Mouse (Mus musculus): ENCODE results near the gene Pyy.
A peak's percentile ranks its signal among the peaks of the same experiment; 100 is the strongest.

The Pyy gene

GRCm38 (mm10) chr11:102107732-102108131 lies at the start of gene Pyy:
Gene Pyy, minus strand, starts transcription at chr11:102107832.
- DNase-seq = no peak

GRCm38 (mm10) chr11:102156786-102157089 lies 49.1 kb upstream of the Pyy start:
- DNase-seq = no peak

GRCm38 (mm10) chr11:102156039-102156785 lies 48.6 kb upstream of the Pyy start, which contains the start of gene Tmem101:
Gene Tmem101, minus strand, starts transcription at chr11:102156404.
- peak; percentile 75 to 79 for DNase-seq

- no peak for DNase-seq
Measured at GRCm38 (mm10) chr11:102147213-102147989, 39.8 kb upstream of the Pyy start.

GRCm38 (mm10) chr11:102146531-102146930 lies 38.9 kb upstream of the Pyy start:
- no peak for DNase-seq

- DNase-seq = no peak
Measured at GRCm38 (mm10) chr11:102146005-102146404, 38.4 kb upstream of the Pyy start.

GRCm38 (mm10) chr11:102145471-102146001 lies 37.9 kb upstream of the Pyy start, which contains the start of gene Nags:
Gene Nags, plus strand, starts transcription at chr11:102145513.
- DNase-seq = no peak

GRCm38 (mm10) chr11:102144957-102145470 lies 37.4 kb upstream of the Pyy start:
- DNase-seq = no peak

- no peak for DNase-seq
Measured at GRCm38 (mm10) chr11:102142355-102142754, 34.7 kb upstream of the Pyy start.

- DNase-seq = peak in 1 of 2 experiments; percentile 35
Measured at GRCm38 (mm10) chr11:102140508-102140907, 32.9 kb upstream of the Pyy start.

- DNase-seq = peak; percentile 46 to 48
Measured at GRCm38 (mm10) chr11:102138447-102138740, 30.8 kb upstream of the Pyy start.

GRCm38 (mm10) chr11:102137625-102138446 lies 30.2 kb upstream of the Pyy start:
- no peak for DNase-seq

- DNase-seq = no peak
Measured at GRCm38 (mm10) chr11:102134516-102134915, 26.9 kb upstream of the Pyy start.

- no peak for DNase-seq
Measured at GRCm38 (mm10) chr11:102117386-102117785, 9.8 kb upstream of the Pyy start.

- DNase-seq = no peak
Measured at GRCm38 (mm10) chr11:102116241-102116640, 8.6 kb upstream of the Pyy start.

- DNase-seq = no peak
Measured at GRCm38 (mm10) chr11:102111576-102111975, 3.9 kb upstream of the Pyy start.

GRCm38 (mm10) chr11:102106911-102107310 lies 721 bp downstream of the Pyy start:
- DNase-seq = no peak

- DNase-seq = peak; percentile 29 to 30
Measured at GRCm38 (mm10) chr11:102102485-102103258, 5.0 kb downstream of the Pyy start.

- no peak for DNase-seq
Measured at GRCm38 (mm10) chr11:102101219-102101618, 6.4 kb downstream of the Pyy start, which contains the start of gene Ppy. Gene Ppy, minus strand, starts transcription at chr11:102101319.

- peak; percentile 18 to 42 for DNase-seq
Measured at GRCm38 (mm10) chr11:102096887-102097391, 10.7 kb downstream of the Pyy start.

- DNase-seq = no peak
Measured at GRCm38 (mm10) chr11:102096446-102096845, 11.2 kb downstream of the Pyy start.

- no peak for DNase-seq
Measured at GRCm38 (mm10) chr11:102095676-102096075, 12.0 kb downstream of the Pyy start.

Measured in thymus, postnatal 36 days (tissue).